Mouse (Mus musculus) heart, postnatal 0 days (tissue): ENCODE data around the gene Rpl37. TPM values are rescaled to one million over a fixed set of nuclear protein-coding genes. Genes with fewer than 3 reads are reported as not detected.

Experiments
- ATAC-seq: fragments of 200-750 bp; cut with Nextera tagmentation; 2 replicates; pipeline ENCODE4 v1.8.0; 2017; ENCODE audit warnings: low read depth, moderate number of reproducible peaks, moderate library complexity; ENCODE audit not compliant: insufficient read depth
- DNase-seq: peaks from one replicate; pipeline ENCODE4 v3.0.0-alpha.2; 2016; ENCODE audit warnings: low spot score
- H3K27ac ChIP-seq: fragments of 300-500 bp; sonication (generic); 2 replicates; pipeline ENCODE4 v1.5.1; 2014; ENCODE audit warnings: low read depth, mild to moderate bottlenecking
- H3K27me3 ChIP-seq: fragments of 300-500 bp; sonication (generic); 2 replicates; pipeline ENCODE4 v1.6.1; 2014; ENCODE audit warnings: low read length, mixed read lengths; ENCODE audit not compliant: control insufficient read depth, insufficient read depth
- H3K36me3 ChIP-seq: fragments of 300-500 bp; sonication (generic); replicated peaks from 2 replicates; pipeline ENCODE4 v1.6.1; 2014; ENCODE audit warnings: low read length, mixed read lengths; ENCODE audit not compliant: control insufficient read depth, insufficient read depth
- H3K4me1 ChIP-seq: fragments of 300-500 bp; sonication (generic); 2 replicates; pipeline ENCODE4 v1.6.1; 2014; ENCODE audit warnings: antibody characterized with exemption; ENCODE audit not compliant: control insufficient read depth, insufficient read depth
- H3K4me2 ChIP-seq: fragments of 300-500 bp; sonication (generic); 2 replicates; pipeline ENCODE4 v1.6.1; 2014; ENCODE audit warnings: low read depth, mild to moderate bottlenecking, low read length, moderate library complexity
- H3K4me3 ChIP-seq: fragments of 300-500 bp; sonication (generic); 2 replicates; pipeline ENCODE4 v1.5.1; 2014; ENCODE audit warnings: low read depth, low read length
- H3K9ac ChIP-seq: fragments of 300-500 bp; sonication (generic); replicated peaks from 2 replicates; pipeline ENCODE4 v1.6.1; 2014; ENCODE audit warnings: low read depth, low read length, mixed read lengths
- H3K9me3 ChIP-seq: fragments of 300-500 bp; sonication (generic); replicated peaks from 2 replicates; pipeline ENCODE4 v1.6.1; 2016; ENCODE audit warnings: low read length; ENCODE audit not compliant: control insufficient read depth
- CTCF ChIP-seq: IDR thresholded peaks from 2 replicates; pipeline ENCODE4 v1.5.1; 2016; ENCODE audit warnings: antibody characterized with exemption, control low read depth, low read depth
- EP300 ChIP-seq: IDR thresholded peaks from 2 replicates; pipeline ENCODE4 v1.6.1; 2016; ENCODE audit warnings: antibody characterized with exemption, low read depth
- WGBS: fragments of 180-500 bp; shearing (Covaris S2); extraction: QIAGEN DNeasy Blood & Tissue Kit; methylation state at CpG from one replicate; pipeline ENCODE4 v1.1.7; 2014; 5-methylcytosine and 5-hydroxymethylcytosine counted together
- polyA plus RNA-seq: library from polyadenylated mRNA; unstranded; fragments of >200 nt; fragmentation: Nextera tagmentation; extraction: Ambion mirVana; gene quantifications from 2 replicates; pipeline ENCODE4 v1.2.1, GENCODE M21; 2015
- total RNA-seq: library from RNA; depleted of rRNA; stranded (reverse); fragments of >200 nt; gene quantifications from 2 replicates; pipeline ENCODE4 v1.2.3, GENCODE M21; 2014; ENCODE audit warnings: low replicate concordance

The Rpl37 gene
- total and polyA plus RNA-seq, 2 experiments from 2014 or later: 164 to 374 TPM

DNA sequence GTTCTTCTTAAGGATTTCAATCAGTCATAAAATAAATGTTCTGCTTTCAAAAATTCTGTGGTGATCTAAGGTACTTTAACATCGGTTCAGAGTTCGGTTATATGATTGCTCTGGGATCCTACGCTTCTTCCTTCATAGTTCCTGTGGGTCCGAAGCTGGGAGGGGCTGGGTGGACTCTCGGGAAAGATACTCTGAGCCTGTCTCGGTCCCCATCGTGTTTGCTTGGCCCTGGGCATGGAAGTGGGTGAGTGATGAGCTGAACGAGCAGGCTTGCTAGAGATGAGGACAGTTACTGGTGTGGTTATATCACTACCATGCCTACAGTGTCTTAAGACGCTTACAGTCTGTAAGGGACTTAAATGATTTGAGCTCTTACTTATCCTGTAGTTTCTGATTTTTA is 2.2 kb downstream of the Rpl37 start:
- H3K4me3 ChIP-seq: no peak overlapping the region
- no peak overlapping the region for H3K9ac ChIP-seq
- TF ChIP-seq CTCF (no peak), EP300 (no peak)
- no peaks in the 10 kb centered on the region for H3K27me3 ChIP-seq
- DNase-seq (no peak), ATAC-seq (no peak)
- no peak overlapping the region for H3K27ac ChIP-seq
- no peak overlapping the region for H3K4me2 ChIP-seq
- H3K4me1 ChIP-seq: peaks cover 14% of the 10 kb centered on the region
- WGBS: 78% methylated on average over 9 of the region's 9 CpGs
- no peaks in the 10 kb centered on the region for H3K9me3 ChIP-seq
- H3K36me3 ChIP-seq: peaks cover 47% of the 10 kb centered on the region

DNA sequence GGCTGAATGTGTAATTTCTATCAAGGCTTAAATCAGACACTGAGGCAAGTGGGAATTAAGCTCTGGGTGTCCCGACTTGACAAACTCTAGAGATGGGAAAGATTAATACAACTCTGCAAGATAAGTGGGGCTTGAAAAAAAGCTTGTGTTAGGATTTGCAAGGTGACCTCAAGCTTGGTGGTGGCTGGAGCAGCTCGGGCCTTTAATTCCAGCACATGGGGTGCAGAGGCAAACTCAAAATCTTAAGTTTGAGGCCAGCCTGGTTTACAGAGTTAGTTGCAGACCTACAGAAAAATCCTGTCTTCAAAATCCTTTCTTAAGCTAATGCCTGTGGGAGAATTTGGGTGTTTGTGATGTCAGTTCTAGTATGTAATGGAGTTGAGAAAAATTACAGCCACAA is 2.7 kb downstream of the Rpl37 start:
- Histone ChIP-seq H3K27me3 (no peaks in the 10 kb centered on the region), H3K9me3 (no peaks in the 10 kb centered on the region), H3K9ac (no peak overlapping the region), H3K4me2 (no peak overlapping the region), H3K4me1 (peaks cover 14% of the 10 kb centered on the region), H3K36me3 (peaks cover 47% of the 10 kb centered on the region), H3K4me3 (no peak overlapping the region), H3K27ac (no peak overlapping the region)
- ATAC-seq (no peak), DNase-seq (no peak)
- 76% methylated on average over 2 of the region's 2 CpGs for WGBS
- TF ChIP-seq CTCF (no peak), EP300 (no peak)

DNA sequence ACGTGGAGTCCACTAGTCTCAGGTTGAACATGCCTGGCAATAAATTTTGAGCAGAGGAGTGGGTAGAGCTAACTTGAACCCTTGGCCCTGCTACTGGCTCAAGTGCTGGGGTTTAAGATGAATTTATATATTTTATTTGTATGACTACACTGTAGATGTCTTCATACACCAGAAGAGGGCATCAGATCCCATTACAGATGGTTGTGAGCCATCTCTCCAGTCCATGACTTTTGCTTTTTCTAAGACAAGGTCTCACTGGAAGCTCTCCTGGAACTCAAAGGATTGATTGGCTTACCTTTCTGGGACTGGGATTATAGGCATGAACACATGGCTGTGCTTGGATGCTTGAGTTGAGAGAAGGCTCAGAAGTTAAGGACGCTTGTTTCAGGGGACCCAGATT is 3.3 kb downstream of the Rpl37 start:
- H3K36me3 ChIP-seq: peaks cover 47% of the 10 kb centered on the region
- TF ChIP-seq EP300: no peak
- TF ChIP-seq CTCF: no peak; the same call in 1 of the 2 replicates
- DNase-seq (no peak), ATAC-seq (no peak)
- H3K4me1 ChIP-seq: peaks cover 14% of the 10 kb centered on the region
- no peak overlapping the region for H3K4me3 ChIP-seq
- no peaks in the 10 kb centered on the region for H3K27me3 ChIP-seq
- no peak overlapping the region for H3K4me2 ChIP-seq
- no peak overlapping the region for H3K9ac ChIP-seq
- no peaks in the 10 kb centered on the region for H3K9me3 ChIP-seq
- 87% methylated on average over 2 of the region's 2 CpGs for WGBS
- no peak overlapping the region for H3K27ac ChIP-seq

DNA sequence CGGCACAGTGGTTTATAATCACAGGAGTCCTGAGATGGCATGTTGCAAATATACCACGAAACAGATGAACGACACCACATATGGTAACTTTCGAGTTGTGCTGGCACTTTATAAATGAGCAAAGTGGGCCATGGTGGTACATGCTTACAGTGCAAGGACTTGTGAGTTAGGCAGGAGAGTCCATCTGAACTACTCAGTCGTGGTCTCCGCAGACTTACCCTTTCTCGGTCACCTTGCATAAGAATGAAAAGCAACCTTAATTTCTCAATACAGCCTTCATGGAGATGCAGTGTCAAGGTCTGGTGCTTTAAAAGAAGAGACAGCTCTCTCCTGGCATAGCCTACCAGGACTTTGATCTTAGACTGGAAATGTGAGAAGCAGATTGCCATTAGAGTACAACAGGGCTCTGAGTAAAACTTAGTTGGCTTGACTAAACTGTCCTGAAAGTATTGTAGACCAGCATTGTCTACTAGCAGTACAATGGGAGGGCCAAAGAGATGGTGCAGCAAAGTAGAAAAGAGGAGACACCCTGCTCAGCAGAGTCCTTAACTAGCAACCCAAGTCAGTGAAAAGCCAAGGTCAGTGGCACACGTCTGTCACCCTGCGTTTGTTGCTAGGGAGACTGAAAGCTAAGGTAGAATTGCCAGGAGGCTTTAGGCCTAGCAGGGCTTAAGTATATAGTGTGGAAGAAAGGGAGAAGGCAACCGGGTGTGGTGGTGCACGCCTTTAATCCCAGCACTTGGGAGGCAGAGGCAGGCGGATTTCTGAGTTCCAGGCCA is 5.3 kb downstream of the Rpl37 start:
- TF ChIP-seq CTCF (no peak), EP300 (no peak)
- Histone ChIP-seq H3K9ac (no peak overlapping the region), H3K27me3 (no peaks in the 10 kb centered on the region), H3K4me1 (peaks cover 10% of the 10 kb centered on the region), H3K27ac (no peak overlapping the region), H3K4me3 (no peak overlapping the region), H3K4me2 (no peak overlapping the region), H3K9me3 (no peaks in the 10 kb centered on the region), H3K36me3 (peaks cover 47% of the 10 kb centered on the region)
- DNase-seq (no peak), ATAC-seq (no peak)
- 85% methylated on average over 12 of the region's 12 CpGs for WGBS

DNA sequence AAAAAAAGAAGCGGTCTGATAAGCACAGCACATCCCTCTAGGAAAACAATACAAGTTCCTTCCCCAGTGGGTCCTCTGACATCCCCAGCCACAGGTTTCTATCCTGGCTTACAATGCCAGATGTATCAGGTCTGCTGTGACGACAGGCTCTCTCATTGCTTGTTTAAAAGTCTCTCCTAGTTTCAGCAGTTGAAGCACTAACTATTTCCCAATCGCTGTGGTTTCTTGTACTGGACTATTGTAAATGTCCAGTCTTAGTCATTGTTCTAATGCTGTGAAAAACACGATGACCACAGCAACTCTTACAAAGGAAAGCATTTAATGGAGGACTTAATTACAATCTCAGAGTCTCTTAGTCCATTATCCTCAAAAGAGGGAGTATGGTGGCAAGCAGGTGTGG is 10.0 kb downstream of the Rpl37 start:
- H3K27ac ChIP-seq: no peak overlapping the region
- TF ChIP-seq EP300 (no peak), CTCF (no peak)

DNA sequence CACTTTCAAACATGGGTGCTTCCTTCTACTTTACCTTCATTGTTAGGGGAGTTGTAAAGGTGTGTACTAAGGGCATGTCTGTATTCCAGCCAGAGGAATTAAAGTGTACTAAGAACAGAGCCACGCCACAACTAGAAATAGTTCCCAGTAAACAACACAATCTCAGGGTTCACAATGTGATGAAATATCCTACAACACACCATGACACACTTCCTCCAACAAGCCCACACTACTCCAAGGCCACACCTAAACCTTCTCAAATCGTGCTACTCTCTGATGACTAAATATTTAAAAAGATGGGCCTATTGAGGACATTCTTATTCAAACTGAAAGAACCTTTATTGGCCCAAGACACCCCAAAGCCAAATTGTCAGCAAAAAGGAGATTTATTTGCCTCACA is 11.0 kb downstream of the Rpl37 start:
- Histone ChIP-seq H3K36me3 (no peaks in the 10 kb centered on the region; the same call in 1 of the 2 replicates), H3K4me3 (no peak overlapping the region), H3K27me3 (no peaks in the 10 kb centered on the region), H3K9me3 (no peaks in the 10 kb centered on the region), H3K4me1 (no peaks in the 10 kb centered on the region), H3K4me2 (no peak overlapping the region), H3K27ac (no peak overlapping the region), H3K9ac (no peak overlapping the region)
- DNase-seq (no peak), ATAC-seq (no peak)
- TF ChIP-seq CTCF (no peak), EP300 (no peak)
- 82% methylated on average over 2 of the region's 2 CpGs for WGBS

More for the DNA sequence above, 10.0 kb downstream of the Rpl37 start:
- Histone ChIP-seq H3K4me1 (no peaks in the 10 kb centered on the region), H3K4me2 (no peak overlapping the region), H3K4me3 (no peak overlapping the region), H3K9ac (no peak overlapping the region), H3K36me3 (peaks cover 9% of the 10 kb centered on the region; the same call in 1 of the 2 replicates), H3K9me3 (no peaks in the 10 kb centered on the region), H3K27me3 (no peaks in the 10 kb centered on the region)
- WGBS: 68% methylated on average over 4 of the region's 4 CpGs
- ATAC-seq (no peak), DNase-seq (no peak)
